Mouse (Mus musculus) bone marrow, adult 2 months (tissue): ENCODE measurements around the gene Nacc2. TPM values are rescaled to one million over a fixed set of nuclear protein-coding genes. Genes with fewer than 3 reads are reported as not detected.

Source experiments
- H3K27ac ChIP-seq: fragments of 200-500 bp; 2 replicates; pipeline ENCODE4 v1.5.1; 2012; ENCODE audit warnings: low read depth, mild to moderate bottlenecking, control low read depth, inconsistent platforms, low read length; ENCODE audit not compliant: control insufficient read depth, poor library complexity, insufficient read depth
- H3K4me1 ChIP-seq: fragments of 200-500 bp; 2 replicates; pipeline ENCODE4 v1.6.1; 2011; ENCODE audit warnings: low read length; ENCODE audit not compliant: control insufficient read depth, insufficient read depth
- H3K4me3 ChIP-seq: fragments of 200-500 bp; replicated peaks from 2 replicates; pipeline ENCODE3; 2011; ENCODE audit warnings: mild to moderate bottlenecking, low read depth, low read length, control low read depth; ENCODE audit not compliant: control insufficient read depth
- CTCF ChIP-seq: fragments of 200-500 bp; IDR thresholded peaks from 2 replicates; pipeline ENCODE4 v1.5.1; 2011; ENCODE audit warnings: low read length, control low read depth; ENCODE audit not compliant: control insufficient read depth, insufficient read depth
- POLR2A ChIP-seq: fragments of 200-500 bp; IDR thresholded peaks from 2 replicates; pipeline ENCODE4 v1.6.1; 2011; ENCODE audit warnings: low read depth, mild to moderate bottlenecking, control low read depth, low read length, borderline replicate concordance; ENCODE audit not compliant: control insufficient read depth
- WGBS: fragments of 180-500 bp; shearing (Covaris S2); methylation state at CpG from one replicate; pipeline ENCODE4 v1.1.7; 2018; 5-methylcytosine and 5-hydroxymethylcytosine counted together
- polyA plus RNA-seq: library from polyadenylated mRNA; stranded (reverse); fragments of >200 nt; gene quantifications from 2 replicates; pipeline ENCODE4 v1.2.4, GENCODE M21; 2011; ENCODE audit warnings: low replicate concordance; ENCODE audit not compliant: missing spikeins, insufficient read depth, insufficient read length

Gene Nacc2
- polyA plus RNA-seq = 4.0 and 5.8 TPM in 2 replicates

- Histone ChIP-seq H3K4me1 (no peaks in the 10 kb centered on the region; the same call in 1 of the 2 replicates), H3K27ac (peak within 1 kb of the TSS; percentile 37; the same call in 1 of the 2 replicates), H3K4me3 (peak within 1 kb of the TSS; percentile 58)
- WGBS = 35% methylated on average over 9 of the region's 9 CpGs
- TF ChIP-seq CTCF (no peak), POLR2A (no peak)
Measured at GRCm38 (mm10) chr2:26123079-26123648, at the start of gene Nacc2. Gene Nacc2, minus strand, starts transcription at chr2:26123220.

GRCm38 (mm10) chr2:26172166-26172565, 49.1 kb upstream of the Nacc2 start:
- H3K27ac ChIP-seq = no peak overlapping the region
- WGBS = 78% methylated on average over 2 of the region's 2 CpGs
- H3K4me3 ChIP-seq = no peak overlapping the region
- H3K4me1 ChIP-seq = no peaks in the 10 kb centered on the region
- TF ChIP-seq POLR2A (no peak), CTCF (no peak)

- TF ChIP-seq CTCF (no peak), POLR2A (no peak)
- 57% methylated on average over 2 of the region's 2 CpGs for WGBS
- Histone ChIP-seq H3K4me3 (no peak overlapping the region), H3K4me1 (no peaks in the 10 kb centered on the region), H3K27ac (no peak overlapping the region)
Measured at GRCm38 (mm10) chr2:26170376-26170775, 47.4 kb upstream of the Nacc2 start.

- Histone ChIP-seq H3K4me1 (no peaks in the 10 kb centered on the region), H3K4me3 (no peak overlapping the region), H3K27ac (no peak overlapping the region)
- TF ChIP-seq CTCF (no peak), POLR2A (no peak)
- WGBS = 62% methylated on average over 11 of the region's 11 CpGs
Measured at GRCm38 (mm10) chr2:26168843-26169579, 46.0 kb upstream of the Nacc2 start.

- Histone ChIP-seq H3K4me1 (no peaks in the 10 kb centered on the region), H3K4me3 (no peak overlapping the region), H3K27ac (no peak overlapping the region)
- 82% methylated on average over 3 of the region's 3 CpGs for WGBS
- TF ChIP-seq POLR2A = no peak
- TF ChIP-seq CTCF = no peak
Measured at GRCm38 (mm10) chr2:26166890-26167289, 43.9 kb upstream of the Nacc2 start.

GRCm38 (mm10) chr2:26158064-26158463, 35.0 kb upstream of the Nacc2 start:
- TF ChIP-seq CTCF = no peak
- TF ChIP-seq POLR2A = no peak
- H3K4me1 ChIP-seq = peaks cover 3% of the 10 kb centered on the region
- H3K4me3 ChIP-seq = no peak overlapping the region
- WGBS = 92% methylated on average over 9 of the region's 9 CpGs
- H3K27ac ChIP-seq = no peak overlapping the region

- Histone ChIP-seq H3K4me3 (no peak overlapping the region), H3K27ac (no peak overlapping the region; the same call in 1 of the 2 replicates), H3K4me1 (peaks cover 3% of the 10 kb centered on the region)
- 75% methylated on average over 10 of the region's 10 CpGs for WGBS
- no peak for TF ChIP-seq CTCF
- no peak for TF ChIP-seq POLR2A
Measured at GRCm38 (mm10) chr2:26156191-26156977, 33.4 kb upstream of the Nacc2 start.

GRCm38 (mm10) chr2:26155737-26156136, 32.7 kb upstream of the Nacc2 start:
- TF ChIP-seq CTCF (no peak), POLR2A (no peak)
- Histone ChIP-seq H3K4me3 (no peak overlapping the region), H3K4me1 (peaks cover 3% of the 10 kb centered on the region), H3K27ac (no peak overlapping the region; the same call in 1 of the 2 replicates)
- WGBS = 60% methylated on average over 3 of the region's 3 CpGs
